Mouse (Mus musculus) cerebral cortex, adult 2 months (tissue): ENCODE results near the gene Angptl6.

Experiments
- WGBS: fragments of 180-500 bp; shearing (Covaris S2); methylation state at CpG from one replicate; pipeline ENCODE4 v1.1.7; 2018; 5-methylcytosine and 5-hydroxymethylcytosine counted together

Gene Angptl6

GRCm38 (mm10) chr9:20886563-20886962 lies 7.0 kb upstream of the Angptl6 start:
- WGBS, result 83% methylated on average over 2 of the region's 2 CpGs

GRCm38 (mm10) chr9:20878710-20879065 lies 839 bp downstream of the Angptl6 start:
- 11% methylated on average over 10 of the region's 10 CpGs for WGBS

- WGBS, result under 1% methylated on average over 69 of the region's 69 CpGs
Observed at GRCm38 (mm10) chr9:20878041-20878709, 1.4 kb downstream of the Angptl6 start.

- 26% methylated on average over 14 of the region's 14 CpGs for WGBS
Observed at GRCm38 (mm10) chr9:20877118-20878040, 2.1 kb downstream of the Angptl6 start.

- WGBS, result 71% methylated on average over 8 of the region's 9 CpGs
Observed at GRCm38 (mm10) chr9:20876318-20877117, 3.0 kb downstream of the Angptl6 start.

- WGBS, result 50% methylated on average over 23 of the region's 23 CpGs
Observed at GRCm38 (mm10) chr9:20875021-20875790, 4.3 kb downstream of the Angptl6 start.

GRCm38 (mm10) chr9:20873521-20873920 lies 6.0 kb downstream of the Angptl6 start:
- WGBS, result 79% methylated on average over 12 of the region's 12 CpGs

GRCm38 (mm10) chr9:20872991-20873390 lies 6.5 kb downstream of the Angptl6 start:
- WGBS, result 82% methylated on average over 10 of the region's 10 CpGs

GRCm38 (mm10) chr9:20870211-20871173 lies 9.0 kb downstream of the Angptl6 start:
- 75% methylated on average over 12 of the region's 12 CpGs for WGBS

GRCm38 (mm10) chr9:20869246-20869645 lies 10.3 kb downstream of the Angptl6 start:
- WGBS, result 4% methylated on average over 19 of the region's 19 CpGs

- 3% methylated on average over 53 of the region's 53 CpGs for WGBS
Observed at GRCm38 (mm10) chr9:20868448-20869001, 11.0 kb downstream of the Angptl6 start, which contains the start of gene A230050P20Rik. TSS of gene A230050P20Rik (plus strand) at chr9:20868642.

GRCm38 (mm10) chr9:20866879-20867278 lies 12.6 kb downstream of the Angptl6 start:
- 72% methylated on average over 3 of the region's 3 CpGs for WGBS

- 58% methylated on average over 4 of the region's 4 CpGs for WGBS
Observed at GRCm38 (mm10) chr9:20862225-20862624, 17.3 kb downstream of the Angptl6 start.

- WGBS, result 13% methylated on average over 4 of the region's 4 CpGs
Observed at GRCm38 (mm10) chr9:20861821-20862220, 17.7 kb downstream of the Angptl6 start.

GRCm38 (mm10) chr9:20859926-20860325 lies 19.6 kb downstream of the Angptl6 start:
- 55% methylated on average over 6 of the region's 6 CpGs for WGBS

GRCm38 (mm10) chr9:20857131-20857530 lies 22.4 kb downstream of the Angptl6 start:
- 32% methylated on average over 6 of the region's 6 CpGs for WGBS

- 89% methylated on average over 2 of the region's 2 CpGs for WGBS
Observed at GRCm38 (mm10) chr9:20850179-20850578, 29.3 kb downstream of the Angptl6 start.

- 29% methylated on average over 2 of the region's 2 CpGs for WGBS
Observed at GRCm38 (mm10) chr9:20842670-20843069, 36.9 kb downstream of the Angptl6 start.

GRCm38 (mm10) chr9:20842211-20842610 lies 37.3 kb downstream of the Angptl6 start:
- WGBS, result 71% methylated on average over 4 of the region's 4 CpGs

GRCm38 (mm10) chr9:20838931-20839330 lies 40.6 kb downstream of the Angptl6 start:
- WGBS, result 77% methylated on average over 6 of the region's 6 CpGs
